Mouse (Mus musculus): ENCODE measurements at regions not wholly inside any gene's neighbourhood (a gene's known extent, or its start where the extent isn't known, plus 50 kb on each side); places are given as distances from the start of the nearest gene placed in this dataset.
A peak's percentile ranks its signal among the peaks of the same experiment; 100 is the strongest.
"Not testable (repeated sequence)": the region's sequence is repeated elsewhere in the genome, so short reads cannot be mapped to it uniquely, and the experiment has no call there.

- H3K36me3 ChIP-seq (ENCODE audit: control insufficient read depth, insufficient read depth, low read length, poor library complexity, severe bottlenecking): no peaks in the 10 kb centered on the region
- DNase-seq (ENCODE audit: low read depth, low spot score): no peak
These were observed 50.6 kb upstream of the Ppp1r12a start for GRCm38 (mm10) chr10:108111398-108111797.

GRCm38 (mm10) chr10:108110891-108111290 is 51.1 kb upstream of the Ppp1r12a start:
- Histone ChIP-seq H3K27me3 (ENCODE audit: control insufficient read depth, insufficient read depth, low read length, poor library complexity, severe bottlenecking) (no peaks in the 10 kb centered on the region), H3K36me3 (ENCODE audit: control insufficient read depth, insufficient read depth, low read length, poor library complexity, severe bottlenecking) (no peaks in the 10 kb centered on the region)

More at GRCm38 (mm10) chr10:108111398-108111797, 50.6 kb upstream of the Ppp1r12a start:
- no peaks in the 10 kb centered on the region for H3K27me3 ChIP-seq (ENCODE audit: control insufficient read depth, insufficient read depth, low read length, poor library complexity, severe bottlenecking)

GRCm38 (mm10) chr10:108110197-108110596 is 51.8 kb upstream of the Ppp1r12a start:
- no peaks in the 10 kb centered on the region for H3K27me3 ChIP-seq (ENCODE audit: control insufficient read depth, insufficient read depth, low read length, poor library complexity, severe bottlenecking)
- no peaks in the 10 kb centered on the region for H3K36me3 ChIP-seq (ENCODE audit: control insufficient read depth, insufficient read depth, low read length, poor library complexity, severe bottlenecking)
- no peak for DNase-seq (ENCODE audit: low read depth, low spot score)

More at GRCm38 (mm10) chr10:108110891-108111290, 51.1 kb upstream of the Ppp1r12a start:
- DNase-seq (ENCODE audit: low read depth, low spot score): no peak

- not testable (repeated sequence) for H3K27me3 ChIP-seq (ENCODE audit: control insufficient read depth, insufficient read depth, low read length, poor library complexity, severe bottlenecking); DNase-seq (ENCODE audit: low read depth, low spot score); H3K36me3 ChIP-seq (ENCODE audit: control insufficient read depth, insufficient read depth, low read length, poor library complexity, severe bottlenecking)
These were observed 53.5 kb upstream of the Ppp1r12a start for GRCm38 (mm10) chr10:108108500-108108899.

GRCm38 (mm10) chr10:108101521-108101920 is 60.5 kb upstream of the Ppp1r12a start:
- no peak for DNase-seq (ENCODE audit: low read depth, low spot score)
- H3K36me3 ChIP-seq (ENCODE audit: control insufficient read depth, insufficient read depth, low read length, poor library complexity, severe bottlenecking): no peaks in the 10 kb centered on the region
- no peaks in the 10 kb centered on the region for H3K27me3 ChIP-seq (ENCODE audit: control insufficient read depth, insufficient read depth, low read length, poor library complexity, severe bottlenecking)

- Histone ChIP-seq H3K27me3 (ENCODE audit: control insufficient read depth, insufficient read depth, low read length, poor library complexity, severe bottlenecking) (no peaks in the 10 kb centered on the region), H3K36me3 (ENCODE audit: control insufficient read depth, insufficient read depth, low read length, poor library complexity, severe bottlenecking) (no peaks in the 10 kb centered on the region)
- DNase-seq (ENCODE audit: low read depth, low spot score): peak; percentile 14
These were observed 69.0 kb upstream of the Ppp1r12a start for GRCm38 (mm10) chr10:108093043-108093442.

- peak; percentile 27 for DNase-seq (ENCODE audit: low read depth, low spot score)
- no peaks in the 10 kb centered on the region for H3K27me3 ChIP-seq (ENCODE audit: control insufficient read depth, insufficient read depth, low read length, poor library complexity, severe bottlenecking)
These were observed 72.5 kb upstream of the Ppp1r12a start for GRCm38 (mm10) chr10:108089375-108089981.

GRCm38 (mm10) chr10:108088883-108089282 is 73.1 kb upstream of the Ppp1r12a start:
- H3K27me3 ChIP-seq (ENCODE audit: control insufficient read depth, insufficient read depth, low read length, poor library complexity, severe bottlenecking): no peaks in the 10 kb centered on the region
- DNase-seq (ENCODE audit: low read depth, low spot score): peak; percentile 7
- no peaks in the 10 kb centered on the region for H3K36me3 ChIP-seq (ENCODE audit: control insufficient read depth, insufficient read depth, low read length, poor library complexity, severe bottlenecking)

More at GRCm38 (mm10) chr10:108089375-108089981, 72.5 kb upstream of the Ppp1r12a start:
- H3K36me3 ChIP-seq (ENCODE audit: control insufficient read depth, insufficient read depth, low read length, poor library complexity, severe bottlenecking): no peaks in the 10 kb centered on the region

- Histone ChIP-seq H3K27me3 (ENCODE audit: control insufficient read depth, insufficient read depth, low read length, poor library complexity, severe bottlenecking) (no peaks in the 10 kb centered on the region), H3K36me3 (ENCODE audit: control insufficient read depth, insufficient read depth, low read length, poor library complexity, severe bottlenecking) (no peaks in the 10 kb centered on the region)
- DNase-seq (ENCODE audit: low read depth, low spot score): no peak
These were observed 73.8 kb upstream of the Ppp1r12a start for GRCm38 (mm10) chr10:108088209-108088608.

GRCm38 (mm10) chr10:108083220-108083619 is 78.8 kb upstream of the Ppp1r12a start:
- Histone ChIP-seq H3K36me3 (ENCODE audit: control insufficient read depth, insufficient read depth, low read length, poor library complexity, severe bottlenecking) (no peaks in the 10 kb centered on the region), H3K27me3 (ENCODE audit: control insufficient read depth, insufficient read depth, low read length, poor library complexity, severe bottlenecking) (no peaks in the 10 kb centered on the region)
- no peak for DNase-seq (ENCODE audit: low read depth, low spot score)

GRCm38 (mm10) chr10:108075144-108075543 is 86.8 kb upstream of the Ppp1r12a start:
- H3K36me3 ChIP-seq (ENCODE audit: control insufficient read depth, insufficient read depth, low read length, poor library complexity, severe bottlenecking): no peaks in the 10 kb centered on the region
- no peak for DNase-seq (ENCODE audit: low read depth, low spot score)
- H3K27me3 ChIP-seq (ENCODE audit: control insufficient read depth, insufficient read depth, low read length, poor library complexity, severe bottlenecking): no peaks in the 10 kb centered on the region

- Histone ChIP-seq H3K36me3 (ENCODE audit: control insufficient read depth, insufficient read depth, low read length, poor library complexity, severe bottlenecking) (no peaks in the 10 kb centered on the region), H3K27me3 (ENCODE audit: control insufficient read depth, insufficient read depth, low read length, poor library complexity, severe bottlenecking) (no peaks in the 10 kb centered on the region)
- DNase-seq (ENCODE audit: low read depth, low spot score): no peak
These were observed 88.2 kb upstream of the Ppp1r12a start for GRCm38 (mm10) chr10:108073828-108074227.

- no peaks in the 10 kb centered on the region for H3K36me3 ChIP-seq (ENCODE audit: control insufficient read depth, insufficient read depth, low read length, poor library complexity, severe bottlenecking)
- H3K27me3 ChIP-seq (ENCODE audit: control insufficient read depth, insufficient read depth, low read length, poor library complexity, severe bottlenecking): no peaks in the 10 kb centered on the region
- DNase-seq (ENCODE audit: low read depth, low spot score): no peak
These were observed 89.8 kb upstream of the Ppp1r12a start for GRCm38 (mm10) chr10:108072211-108072610.

GRCm38 (mm10) chr10:108071424-108071823 is 90.6 kb upstream of the Ppp1r12a start:
- H3K27me3 ChIP-seq (ENCODE audit: control insufficient read depth, insufficient read depth, low read length, poor library complexity, severe bottlenecking): no peaks in the 10 kb centered on the region
- no peaks in the 10 kb centered on the region for H3K36me3 ChIP-seq (ENCODE audit: control insufficient read depth, insufficient read depth, low read length, poor library complexity, severe bottlenecking)
- no peak for DNase-seq (ENCODE audit: low read depth, low spot score)

- DNase-seq (ENCODE audit: low read depth, low spot score): no peak
- no peaks in the 10 kb centered on the region for H3K27me3 ChIP-seq (ENCODE audit: control insufficient read depth, insufficient read depth, low read length, poor library complexity, severe bottlenecking)
- no peaks in the 10 kb centered on the region for H3K36me3 ChIP-seq (ENCODE audit: control insufficient read depth, insufficient read depth, low read length, poor library complexity, severe bottlenecking)
These were observed 94.3 kb upstream of the Ppp1r12a start for GRCm38 (mm10) chr10:108067723-108068122.

GRCm38 (mm10) chr10:108066241-108066640 is 95.8 kb upstream of the Ppp1r12a start:
- DNase-seq (ENCODE audit: low read depth, low spot score): no peak
- H3K27me3 ChIP-seq (ENCODE audit: control insufficient read depth, insufficient read depth, low read length, poor library complexity, severe bottlenecking): no peaks in the 10 kb centered on the region
- no peaks in the 10 kb centered on the region for H3K36me3 ChIP-seq (ENCODE audit: control insufficient read depth, insufficient read depth, low read length, poor library complexity, severe bottlenecking)

Measured in splenic B cell, adult 2 months (primary cell).